Mouse (Mus musculus) midbrain, postnatal 0 days (tissue): ENCODE measurements around the gene Dera. TPM values are rescaled to one million over a fixed set of nuclear protein-coding genes. Genes with fewer than 3 reads are reported as not detected.

Source experiments
- ATAC-seq: fragments of 200-750 bp; cut with Nextera tagmentation; 2 replicates; pipeline ENCODE4 v1.8.0; 2017; ENCODE audit warnings: moderate number of reproducible peaks, mild to moderate bottlenecking, moderate TSS enrichment, moderate library complexity; ENCODE audit not compliant: low FRiP score
- DNase-seq: peaks from one replicate; pipeline ENCODE4 v3.0.0-alpha.2; 2015; ENCODE audit warnings: low spot score
- H3K27ac ChIP-seq: fragments of 300-500 bp; sonication (generic); 2 replicates; pipeline ENCODE4 v1.5.1; 2014; ENCODE audit warnings: low read depth, mild to moderate bottlenecking, low read length, mixed read lengths
- H3K27me3 ChIP-seq: fragments of 300-500 bp; sonication (generic); 2 replicates; pipeline ENCODE4 v1.6.1; 2014; ENCODE audit warnings: low read length, control low read depth, mixed read lengths; ENCODE audit not compliant: insufficient read depth
- H3K36me3 ChIP-seq: fragments of 300-500 bp; sonication (generic); 2 replicates; pipeline ENCODE4 v1.6.1; 2014; ENCODE audit warnings: low read length, control low read depth, mixed read lengths; ENCODE audit not compliant: insufficient read depth
- H3K4me1 ChIP-seq: fragments of 300-500 bp; sonication (generic); 2 replicates; pipeline ENCODE4 v1.6.1; 2014; ENCODE audit warnings: mild to moderate bottlenecking, control low read depth, antibody characterized with exemption, low read length, mixed read lengths; ENCODE audit not compliant: insufficient read depth
- H3K4me2 ChIP-seq: fragments of 300-500 bp; sonication (generic); 2 replicates; pipeline ENCODE4 v1.6.1; 2014; ENCODE audit warnings: low read depth, mild to moderate bottlenecking, low read length, mixed read lengths; ENCODE audit not compliant: poor library complexity, severe bottlenecking
- H3K4me3 ChIP-seq: fragments of 300-500 bp; sonication (generic); 2 replicates; pipeline ENCODE4 v1.5.1; 2014; ENCODE audit warnings: low read depth, mild to moderate bottlenecking, low read length, moderate library complexity
- H3K9ac ChIP-seq: fragments of 300-500 bp; sonication (generic); replicated peaks from 2 replicates; pipeline ENCODE4 v1.6.1; 2014; ENCODE audit warnings: mild to moderate bottlenecking, low read length, moderate library complexity, mixed read lengths; ENCODE audit not compliant: poor library complexity, severe bottlenecking
- H3K9me3 ChIP-seq: fragments of 300-500 bp; sonication (generic); 2 replicates; pipeline ENCODE4 v1.6.1; 2016; ENCODE audit warnings: low read length, control low read depth
- CTCF ChIP-seq: IDR thresholded peaks from 2 replicates; pipeline ENCODE4 v1.5.1; 2016; ENCODE audit warnings: antibody characterized with exemption, mild to moderate bottlenecking
- WGBS: fragments of 180-500 bp; shearing (Covaris S2); extraction: QIAGEN DNeasy Blood & Tissue Kit; methylation state at CpG from one replicate; pipeline ENCODE4 v1.1.7; 2014; 5-methylcytosine and 5-hydroxymethylcytosine counted together
- polyA plus RNA-seq: library from polyadenylated mRNA; unstranded; fragments of >200 nt; fragmentation: Nextera tagmentation; extraction: Ambion mirVana; gene quantifications from 2 replicates; pipeline ENCODE4 v1.2.1, GENCODE M21; 2015
- total RNA-seq: library from RNA; depleted of rRNA; stranded (reverse); fragments of >200 nt; gene quantifications from 2 replicates; pipeline ENCODE4 v1.2.3, GENCODE M21; 2014

The Dera gene
- total and polyA plus RNA-seq, 2 experiments from 2014 or later = 8.7 to 15.6 TPM

DNA sequence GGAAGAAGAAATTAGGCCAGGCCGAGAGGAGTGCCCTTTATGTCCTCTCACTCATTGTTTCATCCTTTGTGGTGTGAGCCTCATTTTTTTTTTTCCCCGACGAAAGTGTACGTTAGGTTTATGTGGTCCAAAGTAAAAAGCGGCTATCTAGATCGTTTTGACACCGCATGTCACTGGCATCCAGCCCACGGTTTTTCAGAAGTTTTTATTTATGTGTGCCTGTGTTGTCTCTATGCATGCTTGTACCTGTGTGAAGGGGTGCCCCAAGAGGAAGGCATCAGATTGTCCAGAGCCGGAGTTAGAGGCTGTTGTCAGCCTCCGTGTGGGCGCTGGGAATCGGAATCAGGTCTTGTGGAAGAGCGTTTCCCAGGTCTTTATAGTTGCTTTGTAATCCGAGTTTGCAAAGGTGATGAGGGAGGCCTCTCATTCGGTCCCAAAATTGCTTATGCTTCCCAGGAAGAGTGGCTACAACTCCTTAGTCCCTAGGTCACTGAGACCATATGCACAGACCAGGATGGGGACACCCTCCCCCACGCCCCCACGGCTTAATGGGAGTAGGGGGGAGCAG is 18.6 kb upstream of the Dera start:
- Histone ChIP-seq H3K4me1 (peaks cover 5% of the 10 kb centered on the region; the same call in 1 of the 2 replicates), H3K27ac (peak overlapping the region; percentile 85), H3K9me3 (no peaks in the 10 kb centered on the region), H3K36me3 (peaks cover 16% of the 10 kb centered on the region), H3K9ac (peak overlapping the region; percentile 89), H3K4me3 (peak overlapping the region; percentile 66), H3K27me3 (no peaks in the 10 kb centered on the region), H3K4me2 (peak overlapping the region; percentile 66)
- no peak for DNase-seq
- ATAC-seq = no peak
- 9% methylated on average over 17 of the region's 17 CpGs for WGBS
- TF ChIP-seq CTCF = no peak

DNA sequence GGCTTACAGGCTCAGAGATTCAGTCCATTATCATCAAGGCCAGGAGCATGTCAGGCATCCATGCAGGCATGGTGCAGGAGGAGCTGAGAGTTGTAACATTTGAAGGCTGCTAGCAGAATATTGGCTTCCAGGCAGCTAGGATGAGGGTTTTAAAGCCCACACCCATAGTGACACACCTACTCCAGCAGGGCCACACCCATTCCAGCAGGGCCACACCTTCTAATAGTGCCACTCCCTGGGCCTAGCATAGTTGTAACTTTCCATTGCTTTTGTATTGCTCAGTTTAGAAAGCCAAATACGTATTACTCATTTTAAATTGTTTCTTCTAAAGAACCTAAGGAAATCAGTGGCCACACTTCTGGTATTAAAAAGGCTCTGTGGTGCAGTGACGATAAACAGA is 13.4 kb upstream of the Dera start:
- DNase-seq (no peak), ATAC-seq (no peak)
- Histone ChIP-seq H3K9me3 (no peaks in the 10 kb centered on the region), H3K4me2 (no peak overlapping the region), H3K27me3 (no peaks in the 10 kb centered on the region), H3K27ac (no peak overlapping the region), H3K4me3 (no peak overlapping the region), H3K9ac (no peak overlapping the region), H3K4me1 (peaks cover 5% of the 10 kb centered on the region; the same call in 1 of the 2 replicates), H3K36me3 (peaks cover 44% of the 10 kb centered on the region)
- no peak for TF ChIP-seq CTCF
- 94% methylated on average over 2 of the region's 2 CpGs for WGBS

DNA sequence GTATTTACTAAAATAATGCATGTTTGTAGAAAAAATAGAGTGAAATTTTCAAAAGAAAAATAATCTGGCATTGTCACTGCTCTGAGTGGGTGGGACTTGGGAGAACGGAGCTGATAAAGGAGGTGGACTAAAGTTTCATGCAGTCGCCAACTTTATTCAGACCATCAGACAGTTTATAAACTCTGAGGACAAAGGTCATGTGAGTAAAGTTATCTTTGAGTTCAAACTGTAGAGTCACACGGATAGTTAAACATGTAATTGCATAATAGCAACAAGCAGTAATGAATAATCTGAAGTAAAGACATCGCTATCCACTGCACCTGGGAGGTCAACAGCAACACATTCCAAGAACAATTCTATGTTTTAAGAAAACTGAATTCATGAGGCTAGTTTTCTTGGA is 9.6 kb upstream of the Dera start:
- Histone ChIP-seq H3K4me1 (no peaks in the 10 kb centered on the region), H3K9ac (no peak overlapping the region), H3K36me3 (peaks cover 52% of the 10 kb centered on the region), H3K4me3 (no peak overlapping the region), H3K4me2 (no peak overlapping the region), H3K9me3 (no peaks in the 10 kb centered on the region), H3K27me3 (no peaks in the 10 kb centered on the region), H3K27ac (no peak overlapping the region)
- no peak for ATAC-seq
- no peak for TF ChIP-seq CTCF
- WGBS = 95% methylated on average over 4 of the region's 4 CpGs
- no peak for DNase-seq

DNA sequence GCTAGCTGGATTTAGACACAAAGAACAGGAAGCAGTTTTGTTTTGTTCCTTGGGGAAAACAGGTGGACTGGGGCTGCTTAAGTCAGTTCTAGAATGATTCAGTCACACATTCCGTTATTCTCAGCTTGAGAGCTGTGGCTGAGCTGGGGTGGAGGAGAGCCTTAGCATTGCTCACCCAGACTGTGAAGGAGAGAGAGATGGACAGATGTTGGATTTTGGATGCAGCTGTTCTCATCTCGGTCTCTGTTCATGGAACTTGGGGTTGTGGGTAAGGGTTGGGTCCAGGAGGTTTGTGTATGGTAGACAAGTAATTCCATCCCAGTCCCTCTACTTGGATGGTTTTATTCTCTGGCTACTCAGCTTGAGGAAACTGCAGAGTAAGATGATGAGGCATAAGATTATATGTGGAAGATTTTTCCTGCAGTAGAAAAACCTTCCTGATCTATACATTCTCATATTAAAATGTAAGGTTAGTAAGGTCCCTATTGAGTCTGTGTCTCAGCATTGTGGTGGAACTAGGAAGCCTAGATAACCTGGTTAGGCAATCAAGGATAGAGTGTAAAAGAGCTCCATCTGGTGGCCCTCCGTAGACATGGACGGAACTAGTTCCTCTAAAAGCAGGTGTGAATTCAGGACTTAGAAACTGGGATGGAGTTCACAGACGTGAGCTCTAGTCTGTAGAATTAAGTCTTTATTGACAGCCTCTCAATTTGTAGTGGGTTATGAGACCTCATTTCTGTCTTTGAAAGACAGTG is 7.0 kb upstream of the Dera start:
- DNase-seq (peak; percentile 52), ATAC-seq (peak; percentile 59; the same call in 1 of the 2 replicates)
- H3K4me1 ChIP-seq = no peaks in the 10 kb centered on the region
- H3K4me2 ChIP-seq = no peak overlapping the region
- H3K27me3 ChIP-seq = no peaks in the 10 kb centered on the region
- no peak overlapping the region for H3K4me3 ChIP-seq
- WGBS = 74% methylated on average over 5 of the region's 5 CpGs
- H3K36me3 ChIP-seq = peaks cover 49% of the 10 kb centered on the region
- TF ChIP-seq CTCF = peak; percentile 76
- no peak overlapping the region for H3K27ac ChIP-seq
- H3K9me3 ChIP-seq = no peaks in the 10 kb centered on the region
- no peak overlapping the region for H3K9ac ChIP-seq

DNA sequence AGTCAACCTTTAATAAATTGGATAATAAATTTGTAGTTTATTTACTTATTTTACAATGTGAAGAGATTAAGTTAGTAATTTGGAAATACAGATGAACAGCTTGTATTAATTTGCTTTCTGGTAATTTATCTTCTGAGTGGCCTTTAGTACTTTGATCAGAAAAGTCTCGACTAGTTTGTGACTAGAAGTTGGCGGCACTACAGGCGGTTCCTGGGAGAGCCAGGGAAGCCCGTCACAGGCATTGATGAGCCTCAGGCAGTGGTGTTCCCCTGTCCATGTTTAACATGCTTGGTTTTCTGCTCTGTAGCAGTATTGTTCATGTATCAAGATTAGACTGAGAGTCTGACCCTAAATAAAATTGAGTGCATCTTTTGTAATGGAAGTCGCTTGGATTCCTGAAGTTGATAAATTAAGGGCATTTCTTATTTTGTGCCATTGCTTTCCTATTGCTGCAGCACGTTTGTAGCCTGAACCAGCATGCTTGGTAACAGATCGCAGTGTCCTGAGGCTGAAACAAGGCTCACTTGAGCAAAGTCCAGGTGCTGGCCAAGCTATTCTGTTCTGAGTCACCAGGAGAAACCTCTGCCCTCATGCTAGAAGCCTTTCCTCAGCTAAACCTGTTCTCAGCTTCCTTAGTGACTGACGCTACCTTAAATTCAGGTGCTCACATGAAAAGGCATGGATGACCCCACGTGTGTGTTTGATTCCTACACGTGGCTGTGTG is 2.6 kb upstream of the Dera start:
- H3K4me3 ChIP-seq = no peak overlapping the region
- no peaks in the 10 kb centered on the region for H3K4me1 ChIP-seq
- H3K4me2 ChIP-seq = no peak overlapping the region
- H3K27me3 ChIP-seq = no peaks in the 10 kb centered on the region
- DNase-seq (no peak), ATAC-seq (no peak)
- no peak overlapping the region for H3K27ac ChIP-seq
- TF ChIP-seq CTCF = no peak
- H3K9ac ChIP-seq = no peak overlapping the region
- H3K9me3 ChIP-seq = no peaks in the 10 kb centered on the region
- WGBS = 88% methylated on average over 10 of the region's 10 CpGs
- H3K36me3 ChIP-seq = peaks cover 32% of the 10 kb centered on the region

DNA sequence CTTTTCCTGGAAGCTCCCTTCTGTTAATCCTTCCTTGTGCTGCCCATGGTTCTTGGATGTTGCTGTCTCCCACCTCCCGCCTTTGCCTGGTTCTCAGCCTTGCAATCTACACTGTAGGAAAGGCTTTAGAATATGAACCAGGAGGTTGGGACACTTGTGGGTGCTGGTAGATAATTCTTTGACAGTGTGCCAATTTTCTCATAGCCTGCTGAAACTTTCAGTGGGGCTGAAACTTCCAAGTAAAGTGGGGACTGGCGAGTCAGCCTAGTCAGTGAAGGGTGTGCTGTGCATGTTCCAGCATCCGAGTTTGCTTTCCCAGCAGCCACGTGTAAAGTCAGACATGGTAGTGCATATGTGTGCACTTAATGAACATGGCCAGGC is 2.1 kb upstream of the Dera start:
- Histone ChIP-seq H3K27ac (no peak overlapping the region), H3K4me3 (no peak overlapping the region), H3K4me2 (no peak overlapping the region), H3K27me3 (no peaks in the 10 kb centered on the region), H3K4me1 (no peaks in the 10 kb centered on the region), H3K9me3 (no peaks in the 10 kb centered on the region), H3K9ac (no peak overlapping the region), H3K36me3 (peaks cover 29% of the 10 kb centered on the region)
- no peak for TF ChIP-seq CTCF
- DNase-seq = no peak
- no peak for ATAC-seq
- WGBS = 89% methylated on average over 4 of the region's 4 CpGs
